27 mouse cellular contexts compared by ENCODE assay signal in genomic region chr9:101640598-101640997, GRCm38 (mm10).
DNase-seq lines count a peak whose midpoint lies in the region; ATAC-seq and TF ChIP-seq lines count a peak whose summit lies in the region.
"Had no signal": no experiment of that assay in that cellular context is flagged by ENCODE, and none has a peak within 500 bp of the region (broad histone marks: within the 10 kb centered on the region; RNA-seq: fewer than 3 reads in every experiment).

No protein-coding gene starts in this region.

- H3K4me1 ChIP-seq in lung, embryonic 14.5 days (ENCODE audit: insufficient read depth) = no peaks in the 10 kb centered on the region; the same call in 1 of the 2 replicates
- H3K4me1 ChIP-seq in lung, postnatal 0 days (ENCODE audit: insufficient read depth, low read depth, low read length) = no peaks in the 10 kb centered on the region
- no peaks in the 10 kb centered on the region for H3K4me1 ChIP-seq in stomach, embryonic 16.5 days (ENCODE audit: control insufficient read depth, insufficient read depth, low read length)
- H3K4me1 ChIP-seq: embryonic facial prominence, embryonic 10.5 days; embryonic facial prominence, embryonic 13.5 days; forebrain, embryonic 10.5 days; heart, embryonic 10.5 days; heart, embryonic 13.5 days had no signal

- no peak for ATAC-seq in lung, embryonic 14.5 days (ENCODE audit: insufficient read depth)
- peak; percentile 64 for ATAC-seq in lung, postnatal 0 days
- ATAC-seq in stomach, embryonic 16.5 days (ENCODE audit: insufficient read depth, low FRiP score) = no peak
- ATAC-seq: CD4-positive, CD25-positive, alpha-beta regulatory T cell, adult 4 months; forebrain, embryonic 15.5 days; hindbrain, postnatal 0 days had no signal

- no peaks in the 10 kb centered on the region; the same call in 1 of the 2 replicates for H3K9me3 ChIP-seq in lung, embryonic 14.5 days (ENCODE audit: low read depth, low read length)
- H3K9me3 ChIP-seq in lung, postnatal 0 days (ENCODE audit: low read length) = no peaks in the 10 kb centered on the region
- peaks cover 3% of the 10 kb centered on the region; the same call in 1 of the 2 replicates for H3K9me3 ChIP-seq in stomach, embryonic 16.5 days (replicated peaks; ENCODE audit: control insufficient read depth, low read length)
- H3K9me3 ChIP-seq: forebrain, embryonic 10.5 days; forebrain, embryonic 15.5 days; heart, embryonic 10.5 days had no signal

- H3K27ac ChIP-seq in lung, embryonic 14.5 days (ENCODE audit: low read depth) = no peak overlapping the region
- no peak overlapping the region for H3K27ac ChIP-seq in lung, postnatal 0 days (ENCODE audit: low read length)
- peak overlapping the region; percentile 51; the same call in 1 of the 2 replicates for H3K27ac ChIP-seq in stomach, embryonic 16.5 days (ENCODE audit: low read length)
- H3K27ac ChIP-seq: embryonic facial prominence, embryonic 10.5 days; embryonic facial prominence, embryonic 13.5 days; forebrain, embryonic 10.5 days; forebrain, embryonic 15.5 days; heart, embryonic 10.5 days; heart, embryonic 13.5 days; hindbrain, embryonic 14.5 days; hindbrain, postnatal 0 days had no signal

- TF ChIP-seq EP300 in lung, postnatal 0 days (IDR thresholded peaks at IDR 0.05) = no peak

- TF ChIP-seq CTCF in lung, embryonic 14.5 days (IDR thresholded peaks at IDR 0.05; ENCODE audit: low read depth) = no peak
- TF ChIP-seq CTCF in lung, postnatal 0 days (IDR thresholded peaks at IDR 0.05) = no peak

- H3K27me3 ChIP-seq in lung, embryonic 14.5 days (ENCODE audit: insufficient read depth, low read length) = no peaks in the 10 kb centered on the region
- H3K27me3 ChIP-seq in lung, postnatal 0 days (replicated peaks; ENCODE audit: insufficient read depth, low read length) = no peaks in the 10 kb centered on the region
- no peaks in the 10 kb centered on the region for H3K27me3 ChIP-seq in stomach, embryonic 16.5 days (ENCODE audit: control insufficient read depth, insufficient read depth, low read length)
- H3K27me3 ChIP-seq: embryonic facial prominence, embryonic 13.5 days; forebrain, embryonic 15.5 days; heart, embryonic 13.5 days had no signal

- DNase-seq in lung, embryonic 14.5 days = peak; percentile 39
- DNase-seq in lung, postnatal 14 days = no peak
- peak; percentile 7 for DNase-seq in lung, postnatal 0 days (ENCODE audit: low spot score)
- DNase-seq in lung, postnatal 10 days = no peak
- DNase-seq in heart, adult 9 months (ENCODE audit: low spot score in 2 of 2) = no peak
- DNase-seq: adrenal gland, adult 2 months; adrenal gland, postnatal 14 days; cerebellum, adult 11-12 months; cerebellum, adult 8-10 months; cerebellum, postnatal 10 days; cerebellum, postnatal 36 days; embryo, embryonic 11 days; gastrocnemius, postnatal 25 days; heart, adult 18-20 months; heart, postnatal 14 days; heart, postnatal 4 days had no signal

- H3K9ac ChIP-seq in lung, embryonic 14.5 days = no peak overlapping the region
- H3K9ac ChIP-seq in lung, postnatal 0 days (replicated peaks; ENCODE audit: low read depth) = no peak overlapping the region
- H3K9ac ChIP-seq in stomach, embryonic 16.5 days (ENCODE audit: low read length) = no peak overlapping the region
- H3K9ac ChIP-seq: embryonic facial prominence, embryonic 13.5 days; forebrain, embryonic 15.5 days; heart, embryonic 13.5 days; hindbrain, embryonic 14.5 days had no signal

- H3K4me3 ChIP-seq in lung, embryonic 14.5 days (ENCODE audit: low read depth, low read length) = no peak overlapping the region
- no peak overlapping the region for H3K4me3 ChIP-seq in lung, postnatal 0 days (ENCODE audit: low read depth, low read length)
- H3K4me3 ChIP-seq in stomach, embryonic 16.5 days (replicated peaks; ENCODE audit: low read length) = no peak overlapping the region
- H3K4me3 ChIP-seq: embryonic facial prominence, embryonic 10.5 days; embryonic facial prominence, embryonic 13.5 days; erythroblast, embryonic 14.5 days; forebrain, embryonic 10.5 days; forebrain, embryonic 15.5 days; heart, embryonic 10.5 days; heart, embryonic 13.5 days had no signal

- no peaks in the 10 kb centered on the region for H3K36me3 ChIP-seq in lung, embryonic 14.5 days (ENCODE audit: insufficient read depth)
- H3K36me3 ChIP-seq in lung, postnatal 0 days (ENCODE audit: insufficient read depth, low read length) = no peaks in the 10 kb centered on the region
- 0 out of 2 replicates have a peak, but pooled peaks cover 3% of the 10 kb centered on the region for H3K36me3 ChIP-seq in stomach, embryonic 16.5 days (ENCODE audit: control insufficient read depth, insufficient read depth, low read length)
- H3K36me3 ChIP-seq: embryonic facial prominence, embryonic 10.5 days; embryonic facial prominence, embryonic 13.5 days; forebrain, embryonic 10.5 days; forebrain, embryonic 15.5 days; heart, embryonic 10.5 days; heart, embryonic 13.5 days had no signal

- no peak overlapping the region for H3K4me2 ChIP-seq in lung, embryonic 14.5 days
- H3K4me2 ChIP-seq in lung, postnatal 0 days (replicated peaks; ENCODE audit: low read depth, low read length) = no peak overlapping the region
- H3K4me2 ChIP-seq in stomach, embryonic 16.5 days (ENCODE audit: low read depth, low read length) = no peak overlapping the region
- H3K4me2 ChIP-seq: embryonic facial prominence, embryonic 13.5 days; forebrain, embryonic 15.5 days; heart, embryonic 13.5 days; hindbrain, embryonic 14.5 days had no signal

Comparison
In these comparisons a context has a peak if more than half of its experiments do, and no peak if none do; other contexts are left out.
1. DNase-seq: peak in lung, embryonic 14.5 days (single experiment) and lung, postnatal 0 days (single experiment); none in lung, postnatal 14 days (single experiment), lung, postnatal 10 days (single experiment) and heart, adult 9 months (0 of 2).